Mouse (Mus musculus) thymus, postnatal 25 days (tissue): ENCODE data around the gene Usf3.

Experiments
- DNase-seq: peaks from one replicate; pipeline ENCODE4 v3.0.0; 2022

The Usf3 gene

DNA sequence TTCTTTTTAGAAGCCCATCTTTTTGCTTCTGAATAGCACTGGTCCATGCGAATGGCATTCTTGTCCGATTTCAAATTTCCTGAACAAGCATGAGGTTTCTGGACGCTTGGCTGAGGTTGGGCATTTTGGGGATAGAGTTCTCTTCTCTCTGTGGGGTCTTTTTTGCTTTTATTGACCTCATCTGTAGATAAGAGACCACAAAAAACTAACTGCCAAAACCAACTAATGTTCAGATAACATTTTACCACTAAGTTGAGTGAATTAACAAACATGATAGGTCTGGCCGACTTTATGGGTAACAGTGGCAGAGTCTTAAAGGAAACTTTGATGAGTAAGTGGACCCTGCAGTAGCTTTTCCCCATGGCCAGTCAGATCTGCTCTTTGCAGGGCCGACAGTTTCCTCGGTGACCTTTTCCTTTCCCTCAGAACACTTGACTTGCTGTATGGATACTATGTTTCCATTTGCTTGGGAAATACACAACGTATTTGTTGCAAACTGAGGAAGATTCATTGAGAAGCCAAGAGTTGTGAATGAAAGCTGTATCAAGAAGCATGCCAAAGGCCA, 1.0 kb downstream of the Usf3 start:
- DNase-seq, result no peak

GRCm38 (mm10) chr16:44175001-44175400, 2.0 kb downstream of the Usf3 start:
- DNase-seq, result no peak

GRCm38 (mm10) chr16:44176511-44176910, 3.5 kb downstream of the Usf3 start:
- DNase-seq, result no peak

DNA sequence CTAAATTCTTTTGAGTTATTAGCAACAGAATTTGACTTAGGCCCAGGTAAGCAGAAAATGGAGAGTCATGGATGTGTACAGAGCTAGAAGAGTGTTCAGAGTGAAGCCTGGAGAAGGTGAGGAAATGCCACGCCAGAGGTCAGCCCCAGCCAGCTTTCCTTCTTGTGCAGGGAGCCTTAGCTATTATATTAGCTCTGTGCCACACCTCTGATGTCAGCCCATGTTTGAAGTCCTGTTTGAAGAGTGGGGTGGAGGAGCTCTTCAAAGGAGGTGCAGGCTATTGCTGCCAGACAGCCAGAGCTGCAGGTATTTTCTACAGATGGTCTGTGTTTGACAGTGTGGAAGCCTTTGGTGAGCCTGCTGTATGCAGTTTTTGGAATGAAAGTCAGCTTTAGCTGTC, 5.5 kb downstream of the Usf3 start:
- no peak for DNase-seq

GRCm38 (mm10) chr16:44182597-44182996, 9.6 kb downstream of the Usf3 start:
- DNase-seq, result no peak

DNA sequence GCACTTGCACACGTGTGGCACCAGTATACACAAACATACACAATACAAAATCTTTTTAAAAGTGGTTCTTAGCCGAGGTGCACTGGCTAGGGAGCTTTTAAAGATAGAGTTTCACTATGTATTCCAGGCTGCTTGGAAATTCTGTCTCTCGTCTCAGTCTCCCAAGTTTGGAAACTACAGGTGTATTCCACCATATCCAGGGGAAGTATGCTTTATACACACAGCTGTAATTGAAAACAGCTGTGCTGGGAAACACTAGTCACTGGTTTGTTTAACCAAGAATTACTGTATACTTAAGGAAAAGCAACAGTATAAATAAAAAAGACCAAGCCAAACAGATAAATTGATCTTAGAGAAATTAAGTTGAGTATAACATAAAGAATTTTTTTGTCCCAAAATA, 11.7 kb downstream of the Usf3 start:
- no peak for DNase-seq

- DNase-seq, result no peak
Measured at GRCm38 (mm10) chr16:44187172-44187571, 14.1 kb downstream of the Usf3 start.

- DNase-seq, result no peak
Measured at GRCm38 (mm10) chr16:44188766-44189165, 15.7 kb downstream of the Usf3 start.

- no peak for DNase-seq
Measured at GRCm38 (mm10) chr16:44190032-44190431, 17.0 kb downstream of the Usf3 start.

- DNase-seq, result no peak
Measured at GRCm38 (mm10) chr16:44190968-44191367, 17.9 kb downstream of the Usf3 start.

DNA sequence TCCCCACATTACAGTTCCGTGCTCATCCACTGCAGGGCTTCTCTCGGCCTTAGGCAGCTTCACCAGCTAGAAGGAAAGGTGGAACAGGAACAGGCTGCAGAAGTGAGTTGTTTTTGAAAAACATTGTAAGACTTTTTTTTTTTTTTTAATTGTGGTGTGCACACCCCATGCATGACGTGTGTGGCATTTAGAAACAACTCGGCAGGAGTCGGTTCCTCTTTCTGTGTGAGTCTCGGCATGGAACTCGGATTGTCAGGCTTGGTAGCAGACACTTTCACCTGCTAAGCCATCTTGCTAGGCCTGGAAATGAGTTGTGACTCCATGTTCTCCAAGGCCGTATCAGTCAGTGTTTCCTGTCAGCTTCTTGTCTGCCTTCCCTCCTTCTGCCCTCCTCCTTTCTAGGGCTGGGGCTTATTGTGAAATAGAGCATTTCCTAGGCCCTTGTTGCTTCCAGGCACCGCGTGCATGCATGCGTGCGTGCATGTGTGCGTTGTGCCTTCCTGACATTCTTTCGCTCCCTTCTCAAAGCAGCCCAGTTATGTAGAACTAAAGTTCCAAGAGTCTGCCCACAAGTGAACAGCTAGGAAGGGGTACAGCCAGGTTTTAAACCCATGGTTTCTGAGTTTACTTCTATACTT, 26.1 kb downstream of the Usf3 start:
- DNase-seq, result no peak

GRCm38 (mm10) chr16:44200146-44200545, 27.1 kb downstream of the Usf3 start:
- DNase-seq, result no peak

DNA sequence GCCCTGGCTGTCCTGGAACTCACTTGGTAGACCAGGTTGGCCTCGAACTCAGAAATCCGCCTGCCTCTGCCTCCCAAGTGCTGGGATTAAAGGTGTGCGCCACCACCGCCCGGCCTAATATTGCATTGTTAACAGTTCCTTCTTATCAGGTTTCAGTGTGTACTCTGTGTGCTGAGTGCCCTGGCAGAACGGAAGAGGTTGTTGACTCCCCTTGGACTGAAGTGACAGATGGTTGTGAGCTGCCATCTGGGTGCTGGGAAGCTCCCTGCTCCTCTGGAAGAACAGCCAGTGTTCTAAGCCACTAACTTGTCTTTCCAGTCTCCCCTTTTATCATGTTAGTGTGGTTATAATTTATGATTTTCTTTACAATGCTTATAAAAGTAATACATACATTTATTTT, 31.3 kb downstream of the Usf3 start:
- no peak for DNase-seq

DNA sequence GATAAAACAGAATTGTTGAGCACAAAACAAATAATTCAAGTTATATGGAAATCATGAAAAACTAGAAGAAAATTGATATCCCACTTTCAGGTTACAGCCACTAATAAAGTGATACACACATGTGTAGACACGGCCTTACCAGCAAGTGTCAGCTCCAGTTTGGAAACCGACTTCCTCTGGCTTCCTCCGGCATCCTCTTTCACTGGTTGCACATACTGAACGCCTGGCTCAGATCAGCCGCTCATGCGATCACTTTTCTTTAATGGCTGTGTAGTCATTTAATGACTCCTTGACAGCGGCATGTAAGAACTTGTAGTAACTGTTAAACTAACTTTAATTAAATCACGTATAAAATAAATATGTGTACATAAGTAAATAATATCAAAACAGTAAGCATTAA, 32.9 kb downstream of the Usf3 start:
- no peak for DNase-seq

GRCm38 (mm10) chr16:44210156-44211053, 37.4 kb downstream of the Usf3 start:
- DNase-seq, result no peak

- DNase-seq, result no peak
Measured at GRCm38 (mm10) chr16:44211054-44211414, 38.0 kb downstream of the Usf3 start.

DNA sequence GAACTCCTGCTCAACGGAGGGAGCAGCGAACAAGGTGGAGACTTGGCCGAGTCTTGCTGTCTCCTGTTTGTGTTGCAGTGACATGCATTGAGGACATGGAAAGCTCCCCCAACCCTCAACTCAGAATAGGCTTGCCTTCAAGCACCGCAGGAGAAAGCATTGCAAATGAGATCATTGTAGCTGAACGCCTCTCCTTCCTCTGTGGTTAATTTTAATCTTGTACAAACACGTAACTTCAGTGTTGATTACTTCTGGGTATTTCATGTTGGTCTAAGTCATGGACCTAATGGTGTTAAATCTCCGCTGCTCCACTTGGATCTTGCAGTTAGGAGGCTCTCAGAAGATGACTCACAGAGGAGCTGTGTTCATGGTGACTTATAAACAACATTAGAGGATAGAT, 39.7 kb downstream of the Usf3 start:
- DNase-seq, result no peak

DNA sequence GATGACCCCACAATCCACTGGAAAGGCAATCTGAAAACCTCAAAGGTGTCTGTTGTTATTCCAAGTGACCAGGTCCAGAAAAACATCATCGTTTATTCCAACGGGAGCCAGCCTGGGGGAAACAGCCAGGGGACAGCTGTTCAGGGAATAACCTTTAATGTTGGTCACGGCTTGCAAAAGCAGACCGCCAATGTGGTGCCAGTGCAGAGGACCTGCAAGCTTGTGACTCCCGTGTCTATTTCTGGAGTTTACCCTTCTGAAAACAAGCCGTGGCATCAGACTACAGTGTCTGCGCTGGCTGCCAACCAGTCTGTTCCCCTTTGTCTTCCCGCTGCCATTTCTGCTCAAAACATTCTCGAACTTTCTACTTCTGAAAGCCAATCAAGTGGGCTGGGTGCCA, 42.5 kb downstream of the Usf3 start:
- DNase-seq, result no peak

DNA sequence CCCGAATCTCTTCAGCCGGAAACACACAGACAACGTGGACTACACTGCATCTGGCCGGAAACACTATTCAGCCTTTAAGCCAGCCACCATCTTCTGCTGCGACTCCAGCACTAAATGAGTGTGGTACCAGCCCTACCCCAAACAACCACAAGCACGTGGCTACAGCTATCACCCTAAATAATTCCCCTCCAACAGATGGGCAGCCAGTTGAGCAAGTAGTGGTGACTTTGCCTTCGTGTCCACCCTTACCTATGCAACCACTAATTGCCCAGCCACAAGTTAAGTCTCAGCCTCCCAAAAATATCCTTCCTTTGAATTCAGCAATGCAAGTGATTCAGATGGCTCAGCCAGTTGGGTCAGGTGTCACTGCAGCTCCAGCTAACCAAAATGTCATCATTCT, 43.4 kb downstream of the Usf3 start:
- no peak for DNase-seq

DNA sequence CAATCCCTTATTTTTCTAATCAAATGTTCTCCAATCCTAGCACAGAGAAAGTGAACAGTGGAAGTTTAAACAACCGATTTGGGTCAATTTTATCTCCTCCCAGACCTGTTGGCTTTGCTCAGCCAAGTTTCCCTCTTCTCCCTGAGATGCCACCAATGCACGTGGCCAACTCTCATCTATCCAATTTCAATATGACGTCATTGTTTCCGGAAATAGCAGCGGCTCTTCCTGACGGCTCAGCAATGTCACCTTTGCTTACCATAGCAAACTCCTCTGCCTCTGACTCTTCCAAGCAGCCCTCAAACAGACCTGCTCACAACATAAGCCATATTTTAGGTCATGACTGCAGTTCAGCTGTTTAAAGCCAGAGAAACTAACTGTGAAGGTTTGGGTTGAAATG, 48.4 kb downstream of the Usf3 start:
- no peak for DNase-seq

DNA sequence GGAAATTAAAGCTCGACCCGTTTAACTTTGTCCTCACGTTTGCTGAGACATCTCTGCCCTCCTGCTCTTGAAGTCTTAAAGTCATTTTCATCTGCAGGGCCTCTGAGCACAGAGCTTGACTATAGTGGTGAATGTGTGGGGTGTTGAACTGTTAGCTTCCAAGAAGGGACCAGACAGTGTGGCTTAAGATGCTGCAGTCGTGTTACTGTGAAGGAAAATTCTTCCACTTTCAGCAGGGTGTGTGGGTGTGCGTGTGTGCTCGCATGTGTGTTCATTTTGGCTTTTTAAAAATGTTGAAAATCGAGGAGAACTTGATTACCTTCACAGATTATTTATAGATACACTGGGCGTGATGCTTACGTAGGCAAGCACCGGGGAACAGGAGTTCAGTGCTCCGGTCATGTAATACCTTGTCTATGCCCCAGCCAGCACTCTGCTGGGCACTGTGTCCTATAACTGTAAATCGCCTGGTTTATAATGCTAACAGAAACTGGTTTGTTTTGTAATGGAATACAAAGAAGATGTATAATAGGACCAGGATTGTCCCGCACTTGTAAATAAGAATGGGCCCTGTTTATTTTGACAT, 53.8 kb downstream of the Usf3 start:
- no peak for DNase-seq

- no peak for DNase-seq
Measured at GRCm38 (mm10) chr16:44233019-44233418, 60.0 kb downstream of the Usf3 start.

DNA sequence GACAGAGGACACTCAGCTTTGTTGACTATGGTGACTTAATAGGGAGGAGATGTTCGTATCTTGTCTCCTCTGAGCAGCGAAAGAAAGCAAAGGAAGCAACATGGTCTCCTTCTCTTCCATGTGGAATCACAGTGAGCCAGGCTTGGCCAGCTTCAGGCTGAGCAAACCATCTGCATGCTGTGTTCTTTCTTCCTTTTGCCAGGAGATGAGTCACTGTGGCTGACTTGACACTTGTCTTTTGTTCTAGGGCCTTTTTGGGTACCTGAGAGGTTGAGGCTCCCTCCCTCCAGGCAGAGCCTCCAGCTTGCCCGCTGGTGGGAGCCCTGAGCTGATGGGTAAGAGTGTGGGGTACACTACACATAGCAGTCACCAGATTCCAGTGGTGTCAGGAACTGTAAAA, 64.8 kb downstream of the Usf3 start:
- no peak for DNase-seq

DNA sequence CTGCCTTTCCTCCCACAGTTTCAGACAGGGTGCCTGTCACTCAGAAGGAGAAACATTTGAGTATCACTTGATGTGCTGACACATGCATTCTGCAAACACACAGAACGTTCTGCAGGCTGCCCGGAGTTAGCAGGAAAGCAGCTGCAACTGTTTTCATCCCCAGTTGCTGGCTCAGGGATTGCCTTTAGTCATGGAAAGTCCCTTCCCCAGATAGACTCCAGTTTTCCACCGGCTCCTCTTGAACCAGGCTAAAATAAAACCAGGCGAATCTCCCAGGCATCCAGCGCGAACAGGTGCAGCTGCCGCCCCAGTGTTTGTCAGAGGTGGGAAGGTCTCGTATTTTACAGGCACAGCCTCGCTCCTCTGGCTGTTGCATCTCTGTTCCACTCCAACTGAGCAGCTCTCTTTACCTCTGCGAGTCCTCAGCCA, 65.8 kb downstream of the Usf3 start:
- no peak for DNase-seq
